Mouse (Mus musculus) liver, embryonic 12.5 days (tissue): ENCODE measurements around the gene Samd14. TPM values are rescaled to one million over a fixed set of nuclear protein-coding genes. Genes with fewer than 3 reads are reported as not detected.

ENCODE experiments used
- ATAC-seq: fragments of 200-750 bp; cut with Nextera tagmentation; 2 replicates; pipeline ENCODE4 v1.8.0; 2017; ENCODE audit warnings: moderate number of reproducible peaks, mild to moderate bottlenecking, moderate library complexity
- H3K27ac ChIP-seq: fragments of 300-500 bp; sonication (generic); 2 replicates; pipeline ENCODE4 v1.5.1; 2016; ENCODE audit warnings: mild to moderate bottlenecking
- H3K27me3 ChIP-seq: fragments of 300-500 bp; sonication (generic); replicated peaks from 2 replicates; pipeline ENCODE4 v1.6.1; 2016; ENCODE audit warnings: mild to moderate bottlenecking, moderate library complexity
- H3K36me3 ChIP-seq: fragments of 300-500 bp; sonication (generic); 2 replicates; pipeline ENCODE4 v1.6.1; 2016; ENCODE audit warnings: mild to moderate bottlenecking, moderate library complexity
- H3K4me1 ChIP-seq: fragments of 300-500 bp; sonication (generic); 2 replicates; pipeline ENCODE4 v1.6.1; 2016
- H3K4me2 ChIP-seq: fragments of 300-500 bp; sonication (generic); 2 replicates; pipeline ENCODE4 v1.6.1; 2016; ENCODE audit warnings: mild to moderate bottlenecking, moderate library complexity
- H3K4me3 ChIP-seq: fragments of 300-500 bp; sonication (generic); 2 replicates; pipeline ENCODE4 v1.5.1; 2016; ENCODE audit warnings: mild to moderate bottlenecking, moderate library complexity
- H3K9ac ChIP-seq: fragments of 300-500 bp; sonication (generic); 2 replicates; pipeline ENCODE4 v1.6.1; 2016; ENCODE audit warnings: mild to moderate bottlenecking, moderate library complexity
- H3K9me3 ChIP-seq: fragments of 300-500 bp; sonication (generic); replicated peaks from 2 replicates; pipeline ENCODE4 v1.6.1; 2016; ENCODE audit warnings: mild to moderate bottlenecking, moderate library complexity
- WGBS: fragments of 180-500 bp; shearing (Covaris S2); methylation state at CpG from one replicate; pipeline ENCODE4 v1.1.7; 2016; ENCODE audit not compliant: insufficient replicate concordance; 5-methylcytosine and 5-hydroxymethylcytosine counted together
- polyA plus RNA-seq: library from polyadenylated mRNA; unstranded; fragments of >200 nt; fragmentation: Nextera tagmentation; extraction: Ambion mirVana; gene quantifications from 2 replicates; pipeline ENCODE4 v1.2.1, GENCODE M21; 2016

Gene Samd14
- polyA plus RNA-seq, 1 experiment from 2014 or later, result 53.8 TPM

GRCm38 (mm10) chr11:94990749-94991577 lies 18.7 kb upstream of the Samd14 start, which contains the start of gene Ppp1r9b:
Gene Ppp1r9b (plus strand): TSS chr11:94991035.
- WGBS, result under 1% methylated on average over 41 of the region's 69 CpGs
- peak; percentile 84 for ATAC-seq
- peaks cover 86% of the 10 kb centered on the region for H3K4me1 ChIP-seq
- H3K27me3 ChIP-seq, result no peaks in the 10 kb centered on the region
- peak within 1 kb of the TSS; percentile 94 for H3K4me2 ChIP-seq
- H3K27ac ChIP-seq, result peak within 1 kb of the TSS; percentile 90
- H3K9me3 ChIP-seq, result no peaks in the 10 kb centered on the region
- H3K9ac ChIP-seq, result peak within 1 kb of the TSS; percentile 95
- H3K4me3 ChIP-seq, result peak within 1 kb of the TSS; percentile 86
- peaks cover 26% of the 10 kb centered on the region for H3K36me3 ChIP-seq

GRCm38 (mm10) chr11:94991641-94992479 lies 17.8 kb upstream of the Samd14 start:
- Histone ChIP-seq H3K9me3 (no peaks in the 10 kb centered on the region), H3K4me3 (peak overlapping the region; percentile 86), H3K36me3 (peaks cover 35% of the 10 kb centered on the region), H3K4me2 (peak overlapping the region; percentile 94), H3K9ac (peak overlapping the region; percentile 95), H3K4me1 (peaks cover 87% of the 10 kb centered on the region), H3K27me3 (no peaks in the 10 kb centered on the region), H3K27ac (peak overlapping the region; percentile 90)
- ATAC-seq, result peak; percentile 9; the same call in 1 of the 2 replicates
- under 1% methylated on average over 99 of the region's 99 CpGs for WGBS

GRCm38 (mm10) chr11:94992480-94992753 lies 17.3 kb upstream of the Samd14 start:
- no peaks in the 10 kb centered on the region for H3K27me3 ChIP-seq
- no peaks in the 10 kb centered on the region for H3K9me3 ChIP-seq
- H3K9ac ChIP-seq, result peak overlapping the region; percentile 95
- peak overlapping the region; percentile 86 for H3K4me3 ChIP-seq
- H3K4me1 ChIP-seq, result peaks cover 87% of the 10 kb centered on the region
- H3K4me2 ChIP-seq, result peak overlapping the region; percentile 94
- peaks cover 41% of the 10 kb centered on the region for H3K36me3 ChIP-seq
- no peak for ATAC-seq
- under 1% methylated on average over 20 of the region's 20 CpGs for WGBS
- H3K27ac ChIP-seq, result peak overlapping the region; percentile 90

DNA sequence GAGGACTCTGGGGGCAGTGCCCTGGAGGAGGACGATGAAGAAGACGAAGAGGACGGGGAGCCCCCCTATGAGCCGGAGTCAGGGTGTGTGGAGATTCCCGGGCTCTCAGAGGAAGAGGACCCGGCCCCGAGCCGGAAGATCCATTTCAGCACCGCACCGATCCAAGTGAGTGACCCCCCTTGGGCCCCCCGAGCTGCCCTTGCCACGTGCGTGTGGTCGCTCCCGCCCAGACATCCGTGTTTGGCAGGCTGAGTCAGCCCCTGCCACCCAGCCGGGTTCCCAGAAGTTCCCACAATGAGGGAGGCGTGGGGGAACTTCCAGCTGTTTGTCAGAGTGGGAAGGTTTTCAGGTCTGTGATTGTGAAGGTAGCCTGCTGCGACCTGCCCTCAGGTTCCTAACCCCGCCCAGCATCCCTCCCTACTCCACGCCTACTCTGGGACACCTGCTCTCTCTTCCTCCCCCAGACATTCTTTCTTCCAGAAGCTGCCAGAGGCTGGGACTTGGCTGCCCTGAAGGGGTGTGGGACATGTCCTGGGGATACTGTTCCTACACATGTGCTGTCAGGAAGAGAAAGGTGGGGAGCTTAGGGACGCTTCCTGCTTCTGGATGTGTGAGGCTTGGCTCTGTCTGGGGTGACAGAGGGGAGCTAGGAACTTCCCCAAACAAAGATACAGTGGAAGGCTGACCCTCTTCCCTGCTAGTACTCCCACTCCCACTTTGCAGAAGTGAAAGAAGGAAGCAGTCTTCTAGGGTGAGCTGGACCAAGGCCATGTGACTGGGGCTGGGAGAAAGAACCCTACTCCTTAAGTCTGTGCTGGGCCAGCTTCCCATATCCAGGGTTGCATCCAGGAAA lies 16.7 kb upstream of the Samd14 start:
- 2% methylated on average over 22 of the region's 22 CpGs for WGBS
- ATAC-seq, result no peak
- H3K4me1 ChIP-seq, result peaks cover 87% of the 10 kb centered on the region

DNA sequence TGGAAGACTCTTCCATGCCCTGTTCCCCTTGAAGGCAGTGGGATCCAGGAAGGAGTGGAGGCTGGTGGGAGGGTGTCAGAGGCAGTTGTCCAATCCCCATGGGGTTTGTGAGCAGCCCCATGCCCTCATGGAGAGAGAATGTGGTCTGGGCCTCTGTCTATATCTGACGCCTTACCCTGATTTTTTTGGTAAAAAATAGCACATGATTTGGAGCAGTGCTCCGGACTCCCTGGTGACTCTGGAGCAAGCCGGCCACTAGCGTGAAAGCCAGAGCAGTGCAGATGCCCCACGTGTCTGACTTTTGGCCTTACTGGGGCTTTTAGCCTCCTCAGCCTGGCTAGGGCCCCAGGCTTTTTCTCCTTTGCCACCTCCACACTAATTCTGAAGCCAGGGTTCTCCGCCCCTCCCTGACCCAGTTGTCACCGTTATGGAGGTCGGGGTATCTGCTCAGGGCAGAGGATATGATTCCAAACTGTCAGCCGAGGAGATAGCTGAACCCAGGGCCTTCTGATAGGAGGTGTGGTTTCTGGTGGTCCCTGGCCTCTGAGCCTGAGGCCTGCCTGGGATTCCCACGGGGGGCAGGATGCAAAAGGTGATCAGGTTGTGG lies 15.4 kb upstream of the Samd14 start:
- no peaks in the 10 kb centered on the region for H3K27me3 ChIP-seq
- peaks cover 60% of the 10 kb centered on the region for H3K36me3 ChIP-seq
- peaks cover 87% of the 10 kb centered on the region for H3K4me1 ChIP-seq
- 24% methylated on average over 10 of the region's 10 CpGs for WGBS
- no peak for ATAC-seq
- peak overlapping the region; percentile 86 for H3K4me3 ChIP-seq
- H3K4me2 ChIP-seq, result peak overlapping the region; percentile 94
- H3K27ac ChIP-seq, result peak overlapping the region; percentile 90
- peak overlapping the region; percentile 95 for H3K9ac ChIP-seq
- H3K9me3 ChIP-seq, result no peaks in the 10 kb centered on the region

More for the DNA sequence above, 16.7 kb upstream of the Samd14 start:
- H3K27ac ChIP-seq, result peak overlapping the region; percentile 90
- H3K9me3 ChIP-seq, result no peaks in the 10 kb centered on the region
- no peaks in the 10 kb centered on the region for H3K27me3 ChIP-seq
- H3K4me3 ChIP-seq, result peak overlapping the region; percentile 86
- H3K9ac ChIP-seq, result peak overlapping the region; percentile 95
- H3K36me3 ChIP-seq, result peaks cover 47% of the 10 kb centered on the region
- H3K4me2 ChIP-seq, result peak overlapping the region; percentile 94

- no peak for ATAC-seq
- H3K4me3 ChIP-seq, result peak overlapping the region; percentile 86
- no peaks in the 10 kb centered on the region for H3K27me3 ChIP-seq
- H3K27ac ChIP-seq, result peak overlapping the region; percentile 90
- no peaks in the 10 kb centered on the region for H3K9me3 ChIP-seq
- peak overlapping the region; percentile 94 for H3K4me2 ChIP-seq
- peaks cover 68% of the 10 kb centered on the region for H3K36me3 ChIP-seq
- peaks cover 87% of the 10 kb centered on the region for H3K4me1 ChIP-seq
- WGBS, result 56% methylated on average over 11 of the region's 11 CpGs
- peak overlapping the region; percentile 95 for H3K9ac ChIP-seq
Measured at GRCm38 (mm10) chr11:94994947-94995772, 14.5 kb upstream of the Samd14 start.

GRCm38 (mm10) chr11:94996101-94996500 lies 13.6 kb upstream of the Samd14 start:
- no peak for ATAC-seq
- no peaks in the 10 kb centered on the region for H3K9me3 ChIP-seq
- peaks cover 77% of the 10 kb centered on the region for H3K36me3 ChIP-seq
- H3K4me3 ChIP-seq, result peak overlapping the region; percentile 86; the same call in 1 of the 2 replicates
- H3K4me2 ChIP-seq, result peak overlapping the region; percentile 94
- H3K4me1 ChIP-seq, result peaks cover 91% of the 10 kb centered on the region
- H3K9ac ChIP-seq, result peak overlapping the region; percentile 95
- peak overlapping the region; percentile 90 for H3K27ac ChIP-seq
- WGBS, result 77% methylated on average over 8 of the region's 8 CpGs
- no peaks in the 10 kb centered on the region for H3K27me3 ChIP-seq

- no peaks in the 10 kb centered on the region for H3K9me3 ChIP-seq
Measured at GRCm38 (mm10) chr11:94996984-94997383, 12.7 kb upstream of the Samd14 start.

GRCm38 (mm10) chr11:94997596-94997995 lies 12.1 kb upstream of the Samd14 start:
- Histone ChIP-seq H3K4me3 (peak overlapping the region; percentile 54), H3K27ac (peak overlapping the region; percentile 90), H3K9me3 (no peaks in the 10 kb centered on the region), H3K27me3 (no peaks in the 10 kb centered on the region), H3K4me2 (peak overlapping the region; percentile 94), H3K4me1 (peaks cover 99% of the 10 kb centered on the region), H3K9ac (peak overlapping the region; percentile 95), H3K36me3 (peaks cover 91% of the 10 kb centered on the region)
- peak; percentile 93 for ATAC-seq
- 16% methylated on average over 5 of the region's 5 CpGs for WGBS

More at GRCm38 (mm10) chr11:94996984-94997383, 12.7 kb upstream of the Samd14 start:
- peak overlapping the region; percentile 54 for H3K4me3 ChIP-seq
- no peaks in the 10 kb centered on the region for H3K27me3 ChIP-seq
- H3K4me2 ChIP-seq, result peak overlapping the region; percentile 94
- WGBS, result 63% methylated on average over 6 of the region's 6 CpGs
- H3K9ac ChIP-seq, result peak overlapping the region; percentile 95
- peaks cover 85% of the 10 kb centered on the region for H3K36me3 ChIP-seq
- no peak for ATAC-seq
- peaks cover 99% of the 10 kb centered on the region for H3K4me1 ChIP-seq
- peak overlapping the region; percentile 90 for H3K27ac ChIP-seq

GRCm38 (mm10) chr11:94998041-94998531 lies 11.6 kb upstream of the Samd14 start:
- Histone ChIP-seq H3K27me3 (no peaks in the 10 kb centered on the region), H3K4me2 (peak overlapping the region; percentile 94), H3K9ac (peak overlapping the region; percentile 95), H3K36me3 (peaks cover 96% of the 10 kb centered on the region), H3K4me3 (peak overlapping the region; percentile 54), H3K27ac (peak overlapping the region; percentile 90), H3K4me1 (peaks cover 99% of the 10 kb centered on the region), H3K9me3 (no peaks in the 10 kb centered on the region)
- 49% methylated on average over 16 of the region's 16 CpGs for WGBS
- peak; percentile 36 for ATAC-seq
